In genomic region chr15:85921855-85922254, GRCm38 (mm10) we compare ENCODE assay signal across 14 mouse cellular contexts. TPM values are rescaled to one million over a fixed set of nuclear protein-coding genes. Genes with fewer than 3 reads are reported as not detected.
DNase-seq lines count a peak whose midpoint lies in the region; ATAC-seq lines count a peak whose summit lies in the region.
"Had no signal": no experiment of that assay in that cellular context is flagged by ENCODE, and none has a peak within 500 bp of the region (broad histone marks: within the 10 kb centered on the region; RNA-seq: fewer than 3 reads in every experiment).

No protein-coding gene starts in this region.

- H3K9ac ChIP-seq in heart, embryonic 11.5 days (ENCODE audit: low read depth, low read length), result no peak overlapping the region
- H3K9ac ChIP-seq: embryonic facial prominence, embryonic 12.5 days had no signal

- no peaks in the 10 kb centered on the region for H3K36me3 ChIP-seq in limb, embryonic 10.5 days
- no peaks in the 10 kb centered on the region for H3K36me3 ChIP-seq in heart, embryonic 11.5 days (ENCODE audit: control insufficient read depth, insufficient read depth, low read length)
- H3K36me3 ChIP-seq: embryonic facial prominence, embryonic 12.5 days had no signal

- H3K4me3 ChIP-seq in limb, embryonic 10.5 days, result no peak overlapping the region
- no peak overlapping the region for H3K4me3 ChIP-seq in heart, embryonic 11.5 days (ENCODE audit: low read depth, low read length)
- H3K4me3 ChIP-seq: embryonic facial prominence, embryonic 10.5 days; embryonic facial prominence, embryonic 12.5 days had no signal

- 91% methylated on average over 11 of the region's 11 CpGs for WGBS in limb, embryonic 10.5 days
- WGBS in heart, embryonic 11.5 days (ENCODE audit: insufficient replicate concordance), result 85% methylated on average over 11 of the region's 11 CpGs

- DNase-seq in adrenal gland, adult (ENCODE audit: inconsistent age in 2 of 2, low spot score in 1 of 2), result peak; percentile 72 to 83
- no peak for DNase-seq in adrenal gland, postnatal 25 days
- peak; percentile 58 for DNase-seq in adrenal gland, adult 8-10 months
- no peak for DNase-seq in adrenal gland, postnatal 4 days (ENCODE audit: low spot score in 2 of 2)
- DNase-seq in adrenal gland, postnatal 14 days, result peak; percentile 46
- DNase-seq in limb, embryonic 10.5 days (ENCODE audit: low spot score), result no peak
- no peak for DNase-seq in lung, postnatal 4 days
- DNase-seq: cerebellum, adult 11-12 months; cerebellum, adult 9-10 months had no signal

- ATAC-seq in heart, embryonic 11.5 days (replicated peaks; ENCODE audit: insufficient number of reproducible peaks, low FRiP score, low TSS enrichment), result no peak
- ATAC-seq: forebrain, embryonic 14.5 days; forebrain, embryonic 16.5 days had no signal

- H3K27me3 ChIP-seq in limb, embryonic 10.5 days (ENCODE audit: low read depth, poor library complexity, severe bottlenecking), result no peaks in the 10 kb centered on the region
- H3K27me3 ChIP-seq in heart, embryonic 11.5 days (ENCODE audit: control insufficient read depth, insufficient read depth, low read length), result no peaks in the 10 kb centered on the region
- H3K27me3 ChIP-seq: embryonic facial prominence, embryonic 12.5 days had no signal

- peaks cover 22% of the 10 kb centered on the region for H3K4me1 ChIP-seq in limb, embryonic 10.5 days
- peaks cover 3% of the 10 kb centered on the region; the same call in 1 of the 2 replicates for H3K4me1 ChIP-seq in heart, embryonic 11.5 days (ENCODE audit: control insufficient read depth, insufficient read depth, low read length)
- H3K4me1 ChIP-seq: embryonic facial prominence, embryonic 12.5 days had no signal

- no peak overlapping the region for H3K4me2 ChIP-seq in heart, embryonic 11.5 days
- H3K4me2 ChIP-seq: embryonic facial prominence, embryonic 12.5 days had no signal

- H3K9me3 ChIP-seq in limb, embryonic 10.5 days (replicated peaks), result no peaks in the 10 kb centered on the region
- no peaks in the 10 kb centered on the region for H3K9me3 ChIP-seq in heart, embryonic 11.5 days (replicated peaks; ENCODE audit: control insufficient read depth, low read length)
- H3K9me3 ChIP-seq: embryonic facial prominence, embryonic 10.5 days; embryonic facial prominence, embryonic 12.5 days had no signal

- H3K27ac ChIP-seq in limb, embryonic 10.5 days, result peak overlapping the region; percentile 21; the same call in 1 of the 2 replicates
- no peak overlapping the region for H3K27ac ChIP-seq in heart, embryonic 11.5 days (ENCODE audit: low read depth, low read length)
- H3K27ac ChIP-seq: embryonic facial prominence, embryonic 12.5 days had no signal

RNA-seq across cellular contexts. Expression of gene Trmu, which starts 42.7 kb away (rescaled TPM):
- 31.0 and 34.2 TPM in 2 replicates for total RNA-seq in adrenal gland, postnatal 25 days (2021)
- total RNA-seq in adrenal gland, adult 8-10 months (2022), result 10 to 100 TPM; 21.8 to 49.7 (median 33.9) TPM
- total RNA-seq in adrenal gland, postnatal 4 days (2021), result 10 to 100 TPM; 50.2 to 51.1 TPM
- total RNA-seq in adrenal gland, postnatal 14 days (2021), result 32.1 and 34.9 TPM in 2 replicates
- polyA plus RNA-seq in limb, embryonic 10.5 days (2016; fragmentation: Nextera tagmentation; extraction: Ambion mirVana), result 40.8 and 42.7 TPM in 2 replicates
- 24.0 and 26.4 TPM in 2 replicates for polyA plus RNA-seq in heart, embryonic 11.5 days (2014; fragmentation: Nextera tagmentation; extraction: Ambion mirVana)

Comparison
In these comparisons a context has a peak if more than half of its experiments do, and no peak if none do; other contexts are left out.
1. DNase-seq: peak in adrenal gland, adult (2 of 2), adrenal gland, adult 8-10 months (single experiment) and adrenal gland, postnatal 14 days (single experiment); none in adrenal gland, postnatal 25 days (single experiment), adrenal gland, postnatal 4 days (0 of 2), limb, embryonic 10.5 days (single experiment) and lung, postnatal 4 days (0 of 2).